Comparison of ENCODE assay signal across 32 mouse cellular contexts in the genomic region with DNA sequence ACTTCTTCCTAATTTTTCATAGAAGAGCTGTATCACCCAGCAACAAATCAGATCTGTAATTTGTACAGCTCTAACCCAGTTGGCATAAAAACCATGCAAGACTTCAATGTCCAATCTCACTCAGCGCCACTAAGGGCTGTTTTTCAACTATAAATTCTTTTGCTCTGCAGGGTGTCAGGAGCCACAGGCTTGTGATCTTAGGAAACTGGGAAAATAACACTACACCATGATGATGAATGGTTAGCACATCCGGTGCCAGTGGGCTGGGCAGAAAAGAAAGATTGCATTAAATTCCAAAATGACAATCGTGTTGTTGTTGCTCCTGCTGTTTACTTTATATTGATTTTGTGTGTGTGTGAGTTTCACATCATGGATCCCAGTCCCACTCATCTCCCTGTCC. TPM values are rescaled to one million over a fixed set of nuclear protein-coding genes. Genes with fewer than 3 reads are reported as not detected.
"Had no signal": no experiment of that assay in that cellular context is flagged by ENCODE, and none has a peak within 500 bp of the region (broad histone marks: within the 10 kb centered on the region; RNA-seq: fewer than 3 reads in every experiment).

No protein-coding gene starts in this region.

- H3K4me3 ChIP-seq: heart, embryonic 12.5 days; heart, embryonic 13.5 days; heart, embryonic 15.5 days; hindbrain, embryonic 10.5 days; hindbrain, embryonic 12.5 days; hindbrain, embryonic 13.5 days; hindbrain, embryonic 15.5 days; intestine, embryonic 15.5 days; kidney, embryonic 15.5 days; layer of hippocampus, adult 2 months; left cerebral cortex, adult 2 months had no signal

- H3K9me3 ChIP-seq: heart, embryonic 13.5 days; heart, embryonic 15.5 days; hindbrain, embryonic 10.5 days; hindbrain, embryonic 12.5 days; hindbrain, embryonic 13.5 days; hindbrain, embryonic 15.5 days; intestine, embryonic 15.5 days; kidney, embryonic 15.5 days had no signal

- DNase-seq: heart, postnatal 10 days; heart, postnatal 14 days; heart, postnatal 36 days; heart, postnatal 4 days; kidney, adult 11 months; kidney, adult 18-20 months; kidney, adult 2 months; kidney, adult 8-10 months; kidney, adult 9 months; kidney, postnatal 10 days; kidney, postnatal 14 days; kidney, postnatal 25 days; kidney, postnatal 36 days; kidney, postnatal 4 days; layer of hippocampus, adult 9-11 months; layer of hippocampus, postnatal 36 days had no signal

- H3K4me1 ChIP-seq: heart, embryonic 12.5 days; heart, embryonic 13.5 days; heart, embryonic 15.5 days; hindbrain, embryonic 10.5 days; hindbrain, embryonic 12.5 days; hindbrain, embryonic 13.5 days; hindbrain, embryonic 15.5 days; intestine, embryonic 15.5 days; kidney, embryonic 15.5 days had no signal

- H3K27me3 ChIP-seq: heart, embryonic 12.5 days; heart, embryonic 13.5 days; heart, embryonic 15.5 days; hindbrain, embryonic 12.5 days; hindbrain, embryonic 13.5 days; hindbrain, embryonic 15.5 days; intestine, embryonic 15.5 days; kidney, embryonic 15.5 days had no signal

- H3K36me3 ChIP-seq: heart, embryonic 12.5 days; heart, embryonic 13.5 days; heart, embryonic 15.5 days; hindbrain, embryonic 10.5 days; hindbrain, embryonic 12.5 days; hindbrain, embryonic 13.5 days; hindbrain, embryonic 15.5 days; intestine, embryonic 15.5 days; kidney, embryonic 15.5 days had no signal

- H3K27ac ChIP-seq: heart, embryonic 13.5 days; heart, embryonic 15.5 days; hindbrain, embryonic 10.5 days; hindbrain, embryonic 12.5 days; hindbrain, embryonic 13.5 days; hindbrain, embryonic 14.5 days; hindbrain, embryonic 15.5 days; hindbrain, postnatal 0 days; intestine, embryonic 15.5 days; kidney, embryonic 15.5 days; kidney, postnatal 0 days; layer of hippocampus, adult 2 months; left cerebral cortex, adult 2 months had no signal

RNA-seq across cellular contexts. Expression of a gene that starts 42.4 kb away (rescaled TPM):
- total RNA-seq: hematopoietic stem cell, adult 5-6 weeks had no signal
- polyA plus RNA-seq: inflammation-experienced regulatory T-cells, adult 6 months had no signal
